Mouse (Mus musculus) kidney, adult 8-10 months (tissue): ENCODE measurements around the gene Galnt7.

ENCODE experiments used
- DNase-seq, 2 experiments: peaks; one replicate each; pipeline ENCODE4 v3.0.0; 2022

Galnt7 gene

GRCm38 (mm10) chr8:57627946-57628786 lies 24.7 kb downstream of the Galnt7 start:
- no peak for DNase-seq

DNA sequence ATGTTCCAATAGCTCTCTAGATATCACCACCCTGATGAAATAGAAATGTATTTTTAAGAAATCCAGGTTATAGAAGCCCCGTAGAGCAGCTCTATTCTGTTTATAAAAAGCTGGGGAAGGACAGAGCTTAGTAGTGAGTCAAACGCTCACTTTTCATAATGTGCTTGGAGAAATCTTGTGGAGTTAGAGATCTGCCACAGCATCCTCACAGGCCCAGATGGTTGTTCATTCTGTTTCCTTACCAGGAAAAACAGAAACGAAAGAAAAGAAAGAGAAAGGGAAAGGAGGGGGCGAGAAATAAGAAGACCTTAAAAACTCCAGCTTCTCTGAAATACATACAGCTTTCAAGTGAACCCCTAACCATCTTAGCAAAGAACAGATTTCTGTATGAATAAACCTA lies 28.9 kb downstream of the Galnt7 start:
- DNase-seq, result no peak

GRCm38 (mm10) chr8:57623051-57623450 lies 29.8 kb downstream of the Galnt7 start:
- DNase-seq, result no peak

DNA sequence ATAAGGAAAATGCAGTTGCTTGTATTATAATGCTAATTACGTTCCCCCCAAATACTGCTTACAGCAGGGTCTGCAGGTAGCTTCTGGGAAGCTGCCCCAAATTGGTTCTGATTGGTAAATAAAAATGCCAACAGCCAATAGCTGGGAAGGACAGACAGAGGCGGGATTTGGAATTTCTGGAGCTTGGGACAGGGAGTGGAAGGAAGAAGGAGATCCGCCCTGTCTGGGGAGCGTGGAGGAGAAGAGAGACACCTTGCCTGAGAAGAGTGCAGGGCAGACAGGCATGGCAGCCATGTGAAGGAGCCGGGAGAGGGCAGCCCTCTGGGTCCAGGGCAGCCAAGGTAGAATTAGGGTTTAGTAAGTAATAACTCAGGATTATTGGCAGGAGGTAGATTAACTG lies 35.9 kb downstream of the Galnt7 start:
- no peak for DNase-seq

GRCm38 (mm10) chr8:57615016-57615657 lies 37.7 kb downstream of the Galnt7 start:
- peak; percentile 35 to 51 for DNase-seq

DNA sequence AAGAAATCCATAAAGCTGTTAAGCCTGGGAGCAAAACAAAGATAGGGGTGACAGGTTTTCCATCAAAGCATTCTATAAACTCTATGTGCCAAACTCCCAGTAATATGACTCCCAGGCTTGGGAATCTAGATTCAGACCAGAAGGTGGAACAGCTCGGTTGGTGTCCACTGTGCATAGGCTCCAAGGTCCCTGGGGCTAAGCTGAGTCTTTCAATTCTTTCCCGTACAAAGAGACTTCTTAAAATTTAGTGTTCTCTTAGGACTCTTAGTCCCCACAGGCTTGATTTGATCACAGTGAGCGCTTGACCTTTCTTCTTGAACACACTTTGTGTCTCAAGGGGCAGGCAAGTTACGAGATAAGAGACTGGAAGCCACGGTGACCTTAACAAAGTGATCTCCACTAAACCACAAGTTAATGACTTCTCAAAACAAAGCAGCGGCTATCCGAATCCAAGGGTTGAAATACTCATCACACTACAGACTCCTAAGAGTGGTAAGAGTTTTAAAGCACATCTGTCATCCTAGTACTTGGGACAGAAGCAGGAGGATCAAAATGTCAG lies 41.3 kb downstream of the Galnt7 start:
- DNase-seq, result peak in 1 of 2 experiments; percentile 17

GRCm38 (mm10) chr8:57610706-57611418 lies 42.0 kb downstream of the Galnt7 start:
- peak in 1 of 2 experiments; percentile 9 for DNase-seq

- no peak for DNase-seq
Measured at GRCm38 (mm10) chr8:57602511-57602910, 50.3 kb downstream of the Galnt7 start.

DNA sequence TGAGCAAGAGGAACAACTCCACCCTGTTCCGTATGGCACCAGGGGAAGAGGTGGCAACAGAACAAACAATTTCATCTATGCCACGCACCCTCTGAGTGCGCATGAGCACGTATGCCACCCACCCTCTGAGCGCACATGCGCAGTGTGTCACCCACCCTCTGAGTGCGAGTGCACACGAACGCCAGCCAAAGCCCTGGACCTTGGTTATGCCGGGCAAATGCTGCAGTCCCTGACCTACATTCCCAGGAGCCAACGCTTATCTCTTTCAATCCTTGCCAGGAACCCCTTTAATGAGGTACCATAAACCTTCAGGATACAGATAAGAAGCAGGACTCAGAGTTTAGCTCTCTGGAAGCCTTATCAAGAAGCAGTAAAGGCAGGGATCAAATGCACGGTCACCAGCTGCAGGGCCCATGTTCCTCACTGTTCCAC lies 50.8 kb downstream of the Galnt7 start:
- no peak for DNase-seq

- no peak for DNase-seq
Measured at GRCm38 (mm10) chr8:57599813-57600555, 52.8 kb downstream of the Galnt7 start.

DNA sequence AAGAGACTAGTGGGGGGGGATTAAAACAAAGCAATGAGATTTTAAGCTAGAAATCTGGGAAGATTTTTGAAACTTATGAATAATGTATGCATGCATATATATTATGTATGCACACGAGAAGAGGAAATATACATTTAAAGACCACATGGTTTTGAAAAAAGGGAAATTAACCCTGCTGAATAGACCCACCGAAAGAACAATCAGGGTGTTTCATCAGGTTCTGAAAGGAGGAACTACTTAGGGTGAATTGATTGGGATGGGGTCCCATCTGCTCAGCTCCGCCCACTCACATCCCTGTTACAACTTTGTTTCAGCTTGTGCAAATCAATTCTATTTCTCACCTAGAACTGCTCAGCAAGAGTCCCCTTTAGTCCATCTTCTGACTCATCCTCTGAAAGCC lies 57.0 kb downstream of the Galnt7 start:
- no peak for DNase-seq

DNA sequence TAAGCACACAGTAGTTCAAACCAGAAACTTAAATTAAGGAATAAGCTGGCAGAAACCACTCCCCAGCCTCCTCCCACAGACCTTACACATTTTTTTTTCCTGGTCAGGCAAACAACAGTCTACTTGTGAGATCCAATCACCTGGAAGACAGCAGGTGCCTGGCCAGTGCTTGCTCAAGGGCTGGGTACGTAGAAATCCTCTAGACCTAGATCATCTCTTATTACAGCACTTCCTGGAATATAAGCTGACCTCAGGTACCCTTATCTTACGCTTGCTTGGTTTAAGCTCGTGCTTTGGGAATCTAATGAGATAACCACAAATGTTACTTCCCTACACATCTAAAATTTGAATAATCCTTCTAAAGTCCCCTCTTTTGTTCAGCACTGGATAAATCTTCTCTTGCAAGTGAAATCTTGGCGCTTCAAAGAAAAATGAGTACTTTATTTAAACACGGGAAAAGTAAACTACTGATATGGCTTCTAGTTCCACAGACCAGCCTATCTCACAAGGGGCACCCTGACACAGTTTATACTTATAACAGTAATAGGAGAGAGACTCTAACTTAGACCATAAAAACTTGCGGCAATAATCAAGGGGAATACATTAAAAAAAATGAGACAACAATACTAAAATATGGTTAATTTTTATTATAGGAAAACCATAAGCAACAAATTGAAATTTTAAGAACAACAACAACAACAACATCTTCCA lies 58.5 kb downstream of the Galnt7 start:
- no peak for DNase-seq

DNA sequence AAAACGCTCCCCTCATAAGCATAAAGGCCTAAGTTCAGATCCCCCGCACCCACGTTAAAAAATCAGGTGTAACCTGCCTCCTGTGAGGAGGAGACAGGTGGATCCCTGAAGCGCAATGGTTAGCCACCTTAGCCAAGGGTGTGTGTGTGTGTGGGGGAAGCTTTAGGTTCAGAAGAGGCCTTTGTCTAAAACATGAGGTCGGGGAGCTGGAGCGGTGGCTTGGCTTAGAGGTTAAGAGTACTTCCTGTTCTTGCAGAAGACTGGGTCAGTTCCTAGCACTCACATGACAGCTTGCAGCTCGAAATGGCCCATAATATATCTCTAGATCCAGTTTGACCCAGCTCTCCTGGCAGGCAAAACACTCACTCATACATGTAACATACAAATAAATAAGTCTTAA lies 60.2 kb downstream of the Galnt7 start:
- no peak for DNase-seq

- DNase-seq, result no peak
Measured at GRCm38 (mm10) chr8:57591681-57592080, 61.2 kb downstream of the Galnt7 start.

DNA sequence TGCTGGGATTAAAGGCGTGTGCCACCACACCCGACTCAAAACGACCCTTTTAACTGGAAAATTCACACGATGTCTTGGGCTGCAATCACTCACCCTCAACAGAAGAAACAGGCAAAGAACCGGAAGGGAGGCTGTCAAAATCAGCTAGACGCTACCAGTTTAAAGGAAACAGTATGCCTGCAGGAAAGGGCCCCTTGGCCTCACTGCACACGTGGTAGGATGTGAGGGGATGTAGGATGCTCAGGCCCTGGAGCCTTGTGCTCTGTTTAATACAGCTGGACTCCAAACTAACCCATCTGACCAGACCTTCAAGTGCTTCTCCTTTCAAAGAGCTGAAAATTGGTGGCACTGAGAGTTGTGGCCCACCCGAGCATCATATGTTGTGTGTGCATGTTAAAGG lies 62.8 kb downstream of the Galnt7 start:
- no peak for DNase-seq

DNA sequence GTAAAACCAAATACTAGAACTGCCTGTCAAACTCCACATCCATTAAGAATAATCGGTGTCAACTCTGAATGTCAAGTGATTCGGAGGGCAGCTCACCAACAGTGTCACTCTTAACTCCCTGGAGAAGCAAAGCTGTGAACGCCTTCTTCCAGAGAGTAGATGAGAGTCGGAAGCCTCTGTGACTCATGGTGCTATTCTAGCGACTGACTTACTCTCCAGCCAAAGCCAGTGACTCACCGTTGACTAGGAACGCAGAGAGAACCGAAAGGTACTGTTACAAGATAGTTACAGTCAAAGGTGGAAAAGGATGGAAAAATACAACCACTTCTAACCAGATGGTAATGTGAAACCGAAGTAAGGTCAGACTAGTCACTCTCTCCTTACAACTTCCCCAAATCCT lies 63.7 kb downstream of the Galnt7 start:
- no peak for DNase-seq

- no peak for DNase-seq
Measured at GRCm38 (mm10) chr8:57588604-57589003, 64.2 kb downstream of the Galnt7 start.

- no peak for DNase-seq
Measured at GRCm38 (mm10) chr8:57586667-57587066, 66.2 kb downstream of the Galnt7 start.

DNA sequence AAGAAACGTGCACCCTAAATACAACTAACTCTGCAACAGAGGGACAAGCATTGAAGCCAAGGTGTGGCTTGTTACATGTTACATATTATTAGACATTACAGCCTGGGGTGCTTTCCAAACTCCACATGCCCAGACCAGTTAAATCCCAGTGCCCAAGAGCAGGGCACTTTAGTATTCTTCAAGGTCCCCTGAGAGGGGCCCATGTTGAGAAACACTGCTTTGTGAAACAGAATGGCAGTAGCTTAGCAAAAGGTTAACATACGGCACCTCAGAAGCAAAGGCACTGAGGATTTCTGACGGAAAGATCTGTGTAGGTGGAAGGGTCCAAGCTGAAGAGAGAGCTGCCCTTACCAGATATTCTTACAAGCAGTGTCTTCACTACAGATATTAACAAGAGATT lies 67.0 kb downstream of the Galnt7 start:
- no peak for DNase-seq

- no peak for DNase-seq
Measured at GRCm38 (mm10) chr8:57585128-57585442, 67.7 kb downstream of the Galnt7 start.

- no peak for DNase-seq
Measured at GRCm38 (mm10) chr8:57584416-57585127, 68.3 kb downstream of the Galnt7 start.
